Mouse (Mus musculus) heart, embryonic 11.5 days (tissue): ENCODE data around the gene Cnpy3. TPM values are rescaled to one million over a fixed set of nuclear protein-coding genes. Genes with fewer than 3 reads are reported as not detected.

Experiments
- ATAC-seq: fragments of 200-750 bp; cut with Nextera tagmentation; replicated peaks from 2 replicates; pipeline ENCODE4 v1.8.0; 2017; ENCODE audit warnings: moderate library complexity; ENCODE audit not compliant: insufficient number of reproducible peaks, low FRiP score, low TSS enrichment
- H3K27ac ChIP-seq: fragments of 300-500 bp; sonication (generic); 2 replicates; pipeline ENCODE4 v1.5.1; 2014; ENCODE audit warnings: mild to moderate bottlenecking, low read depth, low read length
- H3K27me3 ChIP-seq: fragments of 300-500 bp; sonication (generic); 2 replicates; pipeline ENCODE4 v1.6.1; 2014; ENCODE audit warnings: mild to moderate bottlenecking, low read length, mixed read lengths; ENCODE audit not compliant: control insufficient read depth, insufficient read depth
- H3K36me3 ChIP-seq: fragments of 300-500 bp; sonication (generic); 2 replicates; pipeline ENCODE4 v1.6.1; 2014; ENCODE audit warnings: mild to moderate bottlenecking, low read length, moderate library complexity, mixed read lengths; ENCODE audit not compliant: control insufficient read depth, insufficient read depth
- H3K4me1 ChIP-seq: fragments of 300-500 bp; sonication (generic); 2 replicates; pipeline ENCODE4 v1.6.1; 2014; ENCODE audit warnings: low read length; ENCODE audit not compliant: control insufficient read depth, insufficient read depth
- H3K4me2 ChIP-seq: fragments of 300-500 bp; sonication (generic); 2 replicates; pipeline ENCODE4 v1.6.1; 2014; ENCODE audit warnings: mild to moderate bottlenecking, moderate library complexity
- H3K4me3 ChIP-seq: fragments of 300-500 bp; sonication (generic); 2 replicates; pipeline ENCODE4 v1.5.1; 2014; ENCODE audit warnings: low read depth, low read length
- H3K9ac ChIP-seq: fragments of 300-500 bp; sonication (generic); 2 replicates; pipeline ENCODE4 v1.6.1; 2014; ENCODE audit warnings: mild to moderate bottlenecking, low read depth, low read length, moderate library complexity
- H3K9me3 ChIP-seq: fragments of 300-500 bp; sonication (generic); replicated peaks from 2 replicates; pipeline ENCODE4 v1.6.1; 2016; ENCODE audit warnings: low read length; ENCODE audit not compliant: control insufficient read depth
- WGBS: fragments of 180-500 bp; shearing (Covaris S2); extraction: QIAGEN DNeasy Blood & Tissue Kit; methylation state at CpG from one replicate; pipeline ENCODE4 v1.1.7; 2014; ENCODE audit not compliant: insufficient replicate concordance; 5-methylcytosine and 5-hydroxymethylcytosine counted together
- polyA plus RNA-seq: library from polyadenylated mRNA; unstranded; fragments of >200 nt; fragmentation: Nextera tagmentation; extraction: Ambion mirVana; gene quantifications from 2 replicates; pipeline ENCODE4 v1.2.1, GENCODE M21; 2014

Cnpy3 gene
- polyA plus RNA-seq, 1 experiment from 2014 or later, result 46.5 TPM

DNA sequence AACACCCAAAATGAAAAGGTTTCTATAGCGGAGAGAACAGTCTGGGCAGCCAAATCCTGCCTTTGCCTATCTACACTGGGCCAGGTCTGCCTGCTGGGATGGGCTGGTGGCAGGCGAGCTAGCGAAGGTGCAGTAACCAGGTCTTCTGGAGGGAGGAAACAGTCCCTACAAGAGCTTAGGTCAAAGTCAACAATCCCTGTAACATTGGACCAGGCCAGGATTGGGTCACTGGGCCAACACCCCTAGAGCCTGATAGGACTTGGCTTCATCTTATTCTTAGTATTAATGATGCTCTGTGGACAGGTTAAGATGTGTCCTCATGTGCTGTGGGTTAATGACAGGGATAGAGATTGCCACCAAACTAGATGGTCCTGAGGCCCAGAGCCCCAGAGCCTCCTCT lies 18.0 kb downstream of the Cnpy3 start:
- H3K27me3 ChIP-seq, result peaks cover 11% of the 10 kb centered on the region
- WGBS, result 86% methylated on average over 3 of the region's 3 CpGs
- ATAC-seq, result no peak

DNA sequence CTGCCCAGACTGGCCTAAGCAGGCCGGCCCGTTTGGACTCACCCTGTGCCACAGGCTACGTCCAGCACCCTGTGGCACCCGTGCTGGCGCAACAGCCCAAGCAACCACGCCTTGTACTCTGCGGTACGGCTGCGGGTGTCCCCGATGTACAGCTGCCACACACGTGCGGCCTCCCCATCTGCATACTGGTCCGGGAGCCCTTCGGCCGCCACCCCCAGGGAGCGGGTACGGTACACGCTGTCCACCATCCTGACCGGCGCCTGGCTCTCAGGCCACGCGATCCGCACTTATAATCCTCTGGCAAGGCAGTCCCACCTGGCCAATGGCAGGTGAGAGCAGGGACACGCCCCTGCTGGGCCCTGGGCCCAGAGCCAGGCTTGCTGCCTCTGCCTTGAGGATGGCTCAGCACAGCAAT lies 23.1 kb downstream of the Cnpy3 start, which contains the start of gene Gnmt:
Gnmt (minus strand) TSS at position 265 of the 415 bp plus-strand sequence.
- 17% methylated on average over 24 of the region's 24 CpGs for WGBS
- Histone ChIP-seq H3K36me3 (no peaks in the 10 kb centered on the region), H3K4me3 (0 out of 2 replicates have a peak within 1 kb of the TSS, but pooled peaks have one; percentile 12), H3K4me1 (peaks cover 8% of the 10 kb centered on the region; the same call in 1 of the 2 replicates), H3K27ac (no peak within 1 kb of the TSS), H3K27me3 (peaks cover 24% of the 10 kb centered on the region), H3K4me2 (peak within 1 kb of the TSS; percentile 37), H3K9me3 (no peaks in the 10 kb centered on the region), H3K9ac (no peak within 1 kb of the TSS)
- no peak; the same call in 1 of the 2 replicates for ATAC-seq

More for the DNA sequence above, 18.0 kb downstream of the Cnpy3 start:
- Histone ChIP-seq H3K4me3 (no peak overlapping the region), H3K36me3 (no peaks in the 10 kb centered on the region), H3K4me2 (no peak overlapping the region), H3K4me1 (no peaks in the 10 kb centered on the region), H3K27ac (no peak overlapping the region), H3K9me3 (no peaks in the 10 kb centered on the region), H3K9ac (no peak overlapping the region)

DNA sequence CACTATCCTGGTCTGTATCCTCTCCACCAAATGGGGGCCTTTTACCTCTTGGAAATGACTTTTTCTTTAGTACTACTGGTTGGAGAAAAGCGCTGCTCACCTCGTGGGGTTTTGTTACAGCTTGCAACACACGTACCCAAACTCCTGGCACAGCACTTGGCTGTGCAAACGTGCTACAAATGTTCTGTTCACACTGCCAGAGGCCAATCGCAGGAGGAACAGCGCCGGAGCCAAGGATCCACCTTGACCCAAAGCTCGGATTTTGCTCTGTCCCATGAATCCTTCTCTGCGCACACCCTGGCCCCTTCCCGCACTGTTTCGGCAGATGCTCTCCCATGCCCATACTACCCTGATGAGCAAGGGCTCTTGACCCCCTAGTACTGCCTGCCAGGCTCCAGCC lies 23.5 kb downstream of the Cnpy3 start:
- H3K9me3 ChIP-seq, result no peaks in the 10 kb centered on the region
- WGBS, result 42% methylated on average over 11 of the region's 11 CpGs
- H3K36me3 ChIP-seq, result no peaks in the 10 kb centered on the region
- ATAC-seq, result no peak
- peak overlapping the region; percentile 37; the same call in 1 of the 2 replicates for H3K4me2 ChIP-seq
- peaks cover 24% of the 10 kb centered on the region for H3K27me3 ChIP-seq
- H3K27ac ChIP-seq, result no peak overlapping the region
- H3K9ac ChIP-seq, result no peak overlapping the region
- 0 out of 2 replicates have a peak overlapping the region, but pooled peaks have one; percentile 12 for H3K4me3 ChIP-seq
- H3K4me1 ChIP-seq, result peaks cover 8% of the 10 kb centered on the region; the same call in 1 of the 2 replicates

DNA sequence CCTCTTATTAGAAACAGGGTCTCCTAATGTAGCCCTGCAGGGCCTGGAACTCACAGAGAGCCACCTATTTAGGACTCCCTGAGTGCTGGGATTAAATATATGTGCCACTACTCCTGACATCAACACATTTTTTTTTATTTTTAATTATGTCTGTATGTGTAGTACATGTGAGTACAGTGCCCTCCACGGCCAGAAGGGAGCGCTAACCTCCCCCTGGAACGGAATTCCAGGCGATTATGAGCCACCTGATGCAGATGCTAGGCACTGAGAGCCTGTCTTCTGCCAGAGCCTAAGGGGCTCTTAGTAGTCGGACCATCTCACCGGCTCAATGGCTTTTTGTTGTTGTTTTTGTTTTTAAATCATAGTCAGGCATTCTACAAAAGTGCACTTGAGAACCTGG lies 24.0 kb downstream of the Cnpy3 start:
- no peaks in the 10 kb centered on the region for H3K9me3 ChIP-seq
- H3K36me3 ChIP-seq, result no peaks in the 10 kb centered on the region
- 27% methylated on average over 6 of the region's 6 CpGs for WGBS
- no peak overlapping the region for H3K4me3 ChIP-seq
- H3K4me2 ChIP-seq, result no peak overlapping the region
- H3K9ac ChIP-seq, result no peak overlapping the region
- no peak for ATAC-seq
- peaks cover 24% of the 10 kb centered on the region for H3K27me3 ChIP-seq
- peaks cover 8% of the 10 kb centered on the region; the same call in 1 of the 2 replicates for H3K4me1 ChIP-seq
- no peak overlapping the region for H3K27ac ChIP-seq

DNA sequence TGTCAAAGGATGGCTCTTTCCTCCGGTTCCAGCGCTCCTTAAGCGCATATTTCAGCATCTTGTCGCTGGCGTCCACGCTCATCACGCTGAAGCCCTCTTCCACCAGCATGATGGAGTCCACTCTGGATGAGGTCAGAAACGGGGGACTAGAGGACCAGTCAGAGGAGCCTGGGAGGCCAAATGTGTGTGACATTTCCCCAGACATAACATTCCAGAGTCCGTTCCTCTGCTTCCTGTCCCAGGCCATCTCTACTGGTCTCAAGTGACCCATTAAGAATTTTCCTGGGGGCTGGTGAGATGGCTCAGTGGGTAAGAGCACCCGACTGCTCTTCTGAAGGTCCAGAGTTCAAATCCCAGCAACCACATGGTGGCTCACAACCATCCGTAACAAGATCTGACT lies 24.7 kb downstream of the Cnpy3 start:
- H3K4me2 ChIP-seq, result no peak overlapping the region
- H3K4me3 ChIP-seq, result no peak overlapping the region
- no peaks in the 10 kb centered on the region; the same call in 1 of the 2 replicates for H3K36me3 ChIP-seq
- no peak overlapping the region for H3K9ac ChIP-seq
- peaks cover 8% of the 10 kb centered on the region; the same call in 1 of the 2 replicates for H3K4me1 ChIP-seq
- 90% methylated on average over 11 of the region's 11 CpGs for WGBS
- peaks cover 24% of the 10 kb centered on the region for H3K27me3 ChIP-seq
- no peak overlapping the region for H3K27ac ChIP-seq
- no peak for ATAC-seq
- no peaks in the 10 kb centered on the region for H3K9me3 ChIP-seq

DNA sequence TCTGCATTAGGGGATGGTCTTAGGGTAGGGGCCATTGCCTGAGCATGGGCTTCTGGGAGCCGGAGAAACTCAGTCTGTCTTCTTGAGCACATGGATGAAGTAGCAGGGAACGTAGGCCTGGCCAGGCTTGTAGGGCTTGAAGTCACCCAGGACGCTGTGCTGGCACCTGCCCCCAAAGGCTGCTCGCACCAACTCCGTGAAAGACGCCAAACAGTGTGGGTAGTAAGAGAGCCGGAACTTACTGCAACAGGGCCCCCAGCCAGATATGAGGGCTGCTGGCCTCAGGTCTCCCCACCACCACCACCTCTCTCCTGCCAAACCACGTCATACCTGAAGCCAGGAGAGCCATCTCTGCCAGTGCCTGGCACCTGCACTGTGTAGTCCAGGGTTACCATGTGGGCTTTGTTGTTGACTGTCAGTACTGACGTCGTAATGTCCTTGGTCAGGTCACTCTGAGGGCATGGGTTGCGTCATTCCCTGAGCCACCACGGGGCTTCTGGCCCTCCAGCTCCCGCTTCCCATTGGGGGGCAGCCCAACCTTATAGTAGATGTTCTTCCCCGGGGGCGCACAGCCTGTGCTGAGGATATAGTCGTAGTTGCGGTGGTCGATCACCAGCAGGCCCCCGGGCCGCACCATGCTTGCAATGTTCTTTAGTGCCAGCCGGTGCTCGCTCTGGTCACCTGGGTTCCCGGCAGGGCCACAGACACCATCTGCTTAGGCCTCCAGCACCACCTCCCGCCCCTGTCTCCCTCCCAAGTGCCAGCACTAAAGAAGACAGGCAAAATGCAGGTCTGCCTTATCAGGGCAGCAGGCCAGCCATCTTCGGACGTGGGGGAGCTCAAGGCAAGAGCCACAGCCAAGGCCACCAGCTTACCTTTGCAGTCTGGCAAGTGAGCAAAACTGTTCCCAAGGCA lies 26.0 kb downstream of the Cnpy3 start:
- no peaks in the 10 kb centered on the region; the same call in none of the 2 replicates for H3K36me3 ChIP-seq
- no peak overlapping the region for H3K4me3 ChIP-seq
- H3K9me3 ChIP-seq, result no peaks in the 10 kb centered on the region
- peaks cover 8% of the 10 kb centered on the region; the same call in 1 of the 2 replicates for H3K4me1 ChIP-seq
- H3K4me2 ChIP-seq, result no peak overlapping the region
- H3K9ac ChIP-seq, result no peak overlapping the region
- 85% methylated on average over 26 of the region's 26 CpGs for WGBS
- H3K27me3 ChIP-seq, result peaks cover 24% of the 10 kb centered on the region
- no peak for ATAC-seq
- no peak overlapping the region for H3K27ac ChIP-seq

DNA sequence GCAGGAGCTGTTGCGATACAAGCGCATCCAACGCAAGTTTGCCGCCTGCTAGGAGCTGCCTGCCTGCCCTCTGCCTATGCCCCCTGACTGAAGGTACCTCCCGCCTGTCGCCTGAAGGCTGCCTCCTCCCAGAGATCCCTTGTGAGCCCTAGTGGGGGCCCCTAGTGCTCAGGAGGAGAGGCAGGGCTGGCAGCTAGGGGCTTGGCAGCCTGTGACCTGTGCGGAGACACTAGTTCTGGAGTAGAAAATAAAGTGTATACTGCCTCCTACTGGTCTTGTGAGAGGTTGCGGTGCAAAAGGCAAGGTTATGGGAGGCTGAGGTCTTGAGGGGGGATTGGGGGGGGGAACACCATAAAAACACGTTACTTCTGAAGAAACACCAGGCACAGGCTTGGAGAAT lies 26.7 kb downstream of the Cnpy3 start:
- Histone ChIP-seq H3K9me3 (no peaks in the 10 kb centered on the region), H3K27ac (no peak overlapping the region), H3K36me3 (no peaks in the 10 kb centered on the region; the same call in none of the 2 replicates), H3K4me2 (no peak overlapping the region), H3K27me3 (peaks cover 24% of the 10 kb centered on the region), H3K4me3 (no peak overlapping the region), H3K4me1 (peaks cover 8% of the 10 kb centered on the region; the same call in 1 of the 2 replicates), H3K9ac (no peak overlapping the region)
- no peak for ATAC-seq
- 47% methylated on average over 9 of the region's 9 CpGs for WGBS

DNA sequence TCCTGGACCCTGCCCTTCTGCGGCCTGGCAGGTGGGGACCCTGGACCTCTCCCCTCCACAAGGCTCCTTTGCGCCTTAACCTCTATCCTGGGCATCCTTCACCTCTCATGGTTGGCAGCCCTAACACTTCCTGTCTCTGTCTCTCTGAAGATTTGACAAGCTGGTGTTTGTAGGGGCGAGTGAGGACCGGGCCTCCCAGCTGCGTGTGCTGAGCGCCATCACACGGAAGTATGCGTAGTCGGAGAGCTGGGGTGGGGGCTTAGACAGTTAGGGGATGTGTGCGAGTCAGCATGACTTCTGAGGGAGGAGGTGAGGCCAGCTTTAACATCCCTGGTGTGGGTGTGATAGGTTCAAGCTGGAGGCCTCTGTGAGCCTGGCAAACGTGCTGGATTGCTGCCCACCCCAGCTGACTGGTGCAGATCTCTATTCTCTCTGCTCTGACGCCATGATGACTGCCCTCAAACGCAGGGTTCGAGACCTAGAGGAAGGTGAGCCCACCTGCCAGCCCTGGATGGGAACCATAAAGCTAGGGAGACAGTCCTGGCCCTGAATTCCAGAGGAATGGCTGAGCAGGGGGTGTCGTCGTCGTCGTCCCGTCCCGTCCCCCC lies 27.4 kb downstream of the Cnpy3 start:
- H3K36me3 ChIP-seq, result peaks cover 2% of the 10 kb centered on the region
- no peaks in the 10 kb centered on the region for H3K9me3 ChIP-seq
- no peak overlapping the region for H3K4me2 ChIP-seq
- H3K27me3 ChIP-seq, result peaks cover 18% of the 10 kb centered on the region
- H3K9ac ChIP-seq, result no peak overlapping the region
- 85% methylated on average over 16 of the region's 20 CpGs for WGBS
- H3K27ac ChIP-seq, result no peak overlapping the region
- H3K4me3 ChIP-seq, result no peak overlapping the region
- no peak for ATAC-seq
- peaks cover 8% of the 10 kb centered on the region; the same call in 1 of the 2 replicates for H3K4me1 ChIP-seq
